In genomic region chr8:127281035-127281434, GRCm38 (mm10) we compare ENCODE assay signal across 28 mouse cellular contexts.
DNase-seq lines count a peak whose midpoint lies in the region; ATAC-seq lines count a peak whose summit lies in the region.
"Had no signal": no experiment of that assay in that cellular context is flagged by ENCODE, and none has a peak within 500 bp of the region (broad histone marks: within the 10 kb centered on the region; RNA-seq: fewer than 3 reads in every experiment).

No protein-coding gene starts in this region.

- no peaks in the 10 kb centered on the region for H3K27me3 ChIP-seq in forebrain, embryonic 12.5 days
- no peaks in the 10 kb centered on the region for H3K27me3 ChIP-seq in forebrain, embryonic 11.5 days (ENCODE audit: control insufficient read depth, insufficient read depth, low read length)
- H3K27me3 ChIP-seq in hindbrain, embryonic 14.5 days (ENCODE audit: control insufficient read depth, insufficient read depth, low read length), result no peaks in the 10 kb centered on the region
- no peaks in the 10 kb centered on the region for H3K27me3 ChIP-seq in hindbrain, embryonic 10.5 days (ENCODE audit: insufficient read depth, poor library complexity, severe bottlenecking)
- no peaks in the 10 kb centered on the region for H3K27me3 ChIP-seq in neural tube, embryonic 13.5 days
- H3K27me3 ChIP-seq: CH12.LX; embryonic facial prominence, embryonic 12.5 days; hindbrain, embryonic 15.5 days; kidney, embryonic 15.5 days; limb, embryonic 13.5 days; lung, embryonic 15.5 days had no signal

- no peaks in the 10 kb centered on the region for H3K9me3 ChIP-seq in forebrain, embryonic 12.5 days
- H3K9me3 ChIP-seq in forebrain, embryonic 11.5 days (ENCODE audit: control insufficient read depth, low read length), result no peaks in the 10 kb centered on the region; the same call in 1 of the 2 replicates
- no peaks in the 10 kb centered on the region for H3K9me3 ChIP-seq in hindbrain, embryonic 14.5 days (ENCODE audit: control insufficient read depth, low read length)
- peaks cover 5% of the 10 kb centered on the region; the same call in 1 of the 2 replicates for H3K9me3 ChIP-seq in hindbrain, embryonic 10.5 days
- H3K9me3 ChIP-seq in neural tube, embryonic 13.5 days, result no peaks in the 10 kb centered on the region
- H3K9me3 ChIP-seq: embryonic facial prominence, embryonic 12.5 days; hindbrain, embryonic 15.5 days; kidney, embryonic 15.5 days; lung, embryonic 15.5 days had no signal

- H3K36me3 ChIP-seq in forebrain, embryonic 12.5 days (replicated peaks), result no peaks in the 10 kb centered on the region; the same call in none of the 2 replicates
- no peaks in the 10 kb centered on the region for H3K36me3 ChIP-seq in forebrain, embryonic 11.5 days (ENCODE audit: control insufficient read depth, insufficient read depth, low read length)
- H3K36me3 ChIP-seq in hindbrain, embryonic 14.5 days (replicated peaks; ENCODE audit: control insufficient read depth, insufficient read depth), result 0 out of 2 replicates have a peak, but pooled peaks cover 9% of the 10 kb centered on the region
- H3K36me3 ChIP-seq in hindbrain, embryonic 10.5 days, result peaks cover 13% of the 10 kb centered on the region; the same call in 1 of the 2 replicates
- H3K36me3 ChIP-seq in neural tube, embryonic 13.5 days, result no peaks in the 10 kb centered on the region
- H3K36me3 ChIP-seq: embryonic facial prominence, embryonic 12.5 days; hindbrain, embryonic 15.5 days; lung, embryonic 15.5 days had no signal

- H3K9ac ChIP-seq in forebrain, embryonic 12.5 days, result no peak overlapping the region
- H3K9ac ChIP-seq in forebrain, embryonic 11.5 days (ENCODE audit: low read length), result no peak overlapping the region
- no peak overlapping the region for H3K9ac ChIP-seq in hindbrain, embryonic 14.5 days
- peak overlapping the region; percentile 41; the same call in 1 of the 2 replicates for H3K9ac ChIP-seq in neural tube, embryonic 13.5 days
- H3K9ac ChIP-seq: embryonic facial prominence, embryonic 12.5 days; hindbrain, embryonic 15.5 days; kidney, embryonic 15.5 days; limb, embryonic 13.5 days; lung, embryonic 15.5 days had no signal

- H3K4me2 ChIP-seq in forebrain, embryonic 12.5 days, result no peak overlapping the region
- H3K4me2 ChIP-seq in forebrain, embryonic 11.5 days (ENCODE audit: low read depth, low read length, severe bottlenecking), result no peak overlapping the region
- no peak overlapping the region for H3K4me2 ChIP-seq in hindbrain, embryonic 14.5 days (replicated peaks)
- no peak overlapping the region for H3K4me2 ChIP-seq in neural tube, embryonic 13.5 days
- H3K4me2 ChIP-seq: embryonic facial prominence, embryonic 12.5 days; heart, embryonic 11.5 days; hindbrain, embryonic 15.5 days; kidney, embryonic 15.5 days; limb, embryonic 13.5 days; liver, embryonic 11.5 days; lung, embryonic 15.5 days had no signal

- no peak for DNase-seq in forebrain, embryonic 11.5 days (ENCODE audit: low spot score)
- DNase-seq in hindbrain, embryonic 14.5 days (ENCODE audit: low spot score), result no peak
- DNase-seq in hindbrain, embryonic 10.5 days (ENCODE audit: low spot score), result no peak
- DNase-seq in neural tube, embryonic 10.5 days (ENCODE audit: extremely low spot score, low spot score), result no peak
- no peak for DNase-seq in gastrocnemius, postnatal 10 days
- DNase-seq: adrenal gland, adult 8-10 months; cerebellum, adult 8-10 months; cerebellum, postnatal 25 days; embryo, embryonic 11 days; gastrocnemius, postnatal 14 days; heart, postnatal 36 days; kidney, adult 18-20 months; kidney, postnatal 25 days; lung, postnatal 36 days; right cerebral cortex, adult 18-20 months; spleen, adult 18-20 months; thymus, postnatal 14 days had no signal

- ATAC-seq in forebrain, embryonic 12.5 days (ENCODE audit: low FRiP score), result 0 out of 2 replicates have a peak, but pooled peaks have one; percentile 53
- no peak for ATAC-seq in forebrain, embryonic 11.5 days (replicated peaks; ENCODE audit: low FRiP score)
- no peak for ATAC-seq in hindbrain, embryonic 14.5 days (ENCODE audit: low FRiP score)
- ATAC-seq in neural tube, embryonic 13.5 days (ENCODE audit: low read depth), result no peak
- ATAC-seq: activated CD4-positive, CD25-positive, alpha-beta regulatory T cell, adult 4 months had no signal

- H3K4me3 ChIP-seq in forebrain, embryonic 12.5 days (replicated peaks), result no peak overlapping the region
- no peak overlapping the region for H3K4me3 ChIP-seq in forebrain, embryonic 11.5 days (ENCODE audit: low read depth, low read length)
- no peak overlapping the region for H3K4me3 ChIP-seq in hindbrain, embryonic 14.5 days (replicated peaks; ENCODE audit: low read length)
- H3K4me3 ChIP-seq in hindbrain, embryonic 10.5 days, result no peak overlapping the region
- H3K4me3 ChIP-seq in neural tube, embryonic 13.5 days, result no peak overlapping the region
- H3K4me3 ChIP-seq: embryonic facial prominence, embryonic 12.5 days; hindbrain, embryonic 15.5 days; kidney, embryonic 15.5 days; limb, embryonic 13.5 days; lung, embryonic 15.5 days had no signal

- H3K4me1 ChIP-seq in forebrain, embryonic 12.5 days, result no peaks in the 10 kb centered on the region
- no peaks in the 10 kb centered on the region for H3K4me1 ChIP-seq in forebrain, embryonic 11.5 days (replicated peaks; ENCODE audit: control insufficient read depth, insufficient read depth, low read length)
- no peaks in the 10 kb centered on the region; the same call in 1 of the 2 replicates for H3K4me1 ChIP-seq in hindbrain, embryonic 14.5 days (replicated peaks; ENCODE audit: control insufficient read depth, insufficient read depth, low read length)
- no peaks in the 10 kb centered on the region for H3K4me1 ChIP-seq in hindbrain, embryonic 10.5 days (replicated peaks)
- peaks cover 32% of the 10 kb centered on the region for H3K4me1 ChIP-seq in neural tube, embryonic 13.5 days (replicated peaks)
- H3K4me1 ChIP-seq: embryonic facial prominence, embryonic 12.5 days; limb, embryonic 13.5 days; lung, embryonic 15.5 days had no signal

- H3K27ac ChIP-seq in forebrain, embryonic 12.5 days, result peak overlapping the region; percentile 54
- H3K27ac ChIP-seq in forebrain, embryonic 11.5 days (ENCODE audit: low read depth, low read length), result no peak overlapping the region; the same call in 1 of the 2 replicates
- H3K27ac ChIP-seq in hindbrain, embryonic 14.5 days, result peak overlapping the region; percentile 52; the same call in 1 of the 2 replicates
- H3K27ac ChIP-seq in hindbrain, embryonic 10.5 days, result no peak overlapping the region
- H3K27ac ChIP-seq in neural tube, embryonic 13.5 days (replicated peaks), result peak overlapping the region; percentile 73
- H3K27ac ChIP-seq: embryonic facial prominence, embryonic 12.5 days; hindbrain, embryonic 15.5 days; kidney, embryonic 15.5 days; limb, embryonic 13.5 days; lung, embryonic 15.5 days had no signal

- WGBS in forebrain, embryonic 12.5 days, result 68% methylated on average over 4 of the region's 4 CpGs
- 79% methylated on average over 4 of the region's 4 CpGs for WGBS in forebrain, embryonic 11.5 days
- WGBS in hindbrain, embryonic 14.5 days, result 46% methylated on average over 4 of the region's 4 CpGs
- WGBS in hindbrain, embryonic 10.5 days, result 88% methylated on average over 4 of the region's 4 CpGs
- 48% methylated on average over 4 of the region's 4 CpGs for WGBS in neural tube, embryonic 13.5 days

Comparison
In these comparisons a context has a peak if more than half of its experiments do, and no peak if none do; other contexts are left out.
1. H3K27ac ChIP-seq: peak in forebrain, embryonic 12.5 days (single experiment), hindbrain, embryonic 14.5 days (single experiment) and neural tube, embryonic 13.5 days (single experiment); none in forebrain, embryonic 11.5 days (single experiment) and hindbrain, embryonic 10.5 days (single experiment).